Mouse (Mus musculus) G1E (cell line): ENCODE measurements around the gene Ecpas.

Experiments
- CTCF ChIP-seq: IDR thresholded peaks from 2 replicates; pipeline ENCODE4 v1.5.1; 2012; ENCODE audit warnings: low read depth, low read length, inconsistent platforms, mixed read lengths
- GATA1 ChIP-seq: IDR thresholded peaks from 2 replicates; pipeline ENCODE4 v1.6.1; 2012; ENCODE audit warnings: borderline replicate concordance, low read length, inconsistent platforms, mixed read lengths
- GATA2 ChIP-seq: IDR thresholded peaks from 2 replicates; pipeline ENCODE4 v1.6.1; 2012; ENCODE audit warnings: low read depth, low read length, inconsistent platforms, borderline replicate concordance
- TAL1 ChIP-seq: conservative IDR thresholded peaks from 2 replicates; pipeline ENCODE4 v1.6.1; 2012; ENCODE audit warnings: low read depth, low read length, inconsistent platforms, mixed read lengths

DNA sequence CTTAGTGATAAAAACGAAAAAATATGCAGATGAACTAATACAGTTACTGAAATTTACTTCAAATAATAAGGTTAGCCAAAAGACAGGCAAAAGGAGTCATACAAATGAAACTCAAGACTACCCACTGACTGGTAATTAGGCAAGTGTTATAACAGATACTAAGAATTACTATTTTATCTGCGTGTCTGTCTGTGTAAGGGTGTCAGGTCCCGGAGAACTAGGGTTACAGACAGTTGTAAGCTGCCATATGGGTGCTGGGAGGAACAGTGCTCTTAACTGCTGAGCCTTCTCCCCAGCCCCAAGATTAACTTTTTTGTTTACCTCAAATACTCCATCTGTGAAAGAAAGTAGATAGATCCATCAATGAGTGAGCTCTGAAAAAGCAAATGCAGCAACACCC, 25.8 kb downstream of the Ecpas start:
- no peak for TF ChIP-seq CTCF
- TF ChIP-seq TAL1: no peak
- no peak for TF ChIP-seq GATA2
- no peak for TF ChIP-seq GATA1
